Mouse (Mus musculus) heart, adult 2 months (tissue): ENCODE results near the gene 5730596B20Rik. TPM values are rescaled to one million over a fixed set of nuclear protein-coding genes. Genes with fewer than 3 reads are reported as not detected.

Experiments
- DNase-seq, 2 experiments: peaks; one replicate each; pipeline ENCODE4 v3.0.0; 2021
- H3K27ac ChIP-seq: fragments of 200-600 bp; 2 replicates; pipeline ENCODE4 v1.8.1; 2022
- H3K27me3 ChIP-seq: fragments of 200-500 bp; 2 replicates; pipeline ENCODE4 v1.6.1; 2012; ENCODE audit warnings: mild to moderate bottlenecking, low read length, inconsistent platforms, mixed read lengths; ENCODE audit not compliant: control insufficient read depth, insufficient read depth
- H3K36me3 ChIP-seq: fragments of 200-500 bp; 2 replicates; pipeline ENCODE4 v1.6.1; 2012; ENCODE audit warnings: low read length, inconsistent platforms; ENCODE audit not compliant: control insufficient read depth, insufficient read depth
- H3K4me1 ChIP-seq: fragments of 200-500 bp; 2 replicates; pipeline ENCODE4 v1.6.1; 2011; ENCODE audit warnings: low read length; ENCODE audit not compliant: control insufficient read depth, insufficient read depth
- H3K4me3 ChIP-seq: fragments of 200-600 bp; 2 replicates; pipeline ENCODE4 v1.8.1; 2022
- H3K79me2 ChIP-seq: fragments of 200-500 bp; replicated peaks from 2 replicates; pipeline ENCODE4 v1.6.1; 2012; ENCODE audit warnings: mild to moderate bottlenecking, inconsistent platforms, low read length, moderate library complexity, mixed read lengths; ENCODE audit not compliant: control insufficient read depth, insufficient read depth
- H3K9ac ChIP-seq: fragments of 200-500 bp; 2 replicates; pipeline ENCODE4 v1.6.1; 2012; ENCODE audit warnings: low read depth, mild to moderate bottlenecking, control low read depth, inconsistent platforms, low read length, mixed read lengths
- CTCF ChIP-seq: fragments of 200-600 bp; IDR thresholded peaks from 2 replicates; pipeline ENCODE4 v1.8.1; 2022; ENCODE audit warnings: antibody characterized with exemption, mild to moderate bottlenecking, moderate library complexity
- EP300 ChIP-seq: fragments of 200-500 bp; IDR thresholded peaks from 2 replicates; pipeline ENCODE4 v1.6.1; 2011; ENCODE audit warnings: low read depth, low read length, control low read depth; ENCODE audit not compliant: insufficient read depth
- POLR2A ChIP-seq: fragments of 200-500 bp; IDR thresholded peaks from 2 replicates; pipeline ENCODE4 v1.6.1; 2011; ENCODE audit warnings: mild to moderate bottlenecking, low read depth, low read length, control low read depth; ENCODE audit not compliant: insufficient read depth
- WGBS: fragments of 180-500 bp; shearing (Covaris S2); methylation state at CpG from one replicate; pipeline ENCODE4 v1.1.7; 2018; 5-methylcytosine and 5-hydroxymethylcytosine counted together
- intact Hi-C: fragments of 180-260 bp; cut with DNase I; formaldehyde crosslinking; loops from one replicate; pipeline ENCODE4 v1.15.1; 2025
- polyA plus RNA-seq: library from polyadenylated mRNA; depleted of rRNA; stranded (reverse); fragments of >200 nt; gene quantifications from 2 replicates; pipeline ENCODE4 v1.2.3, GENCODE M21; 2012
- total RNA-seq, 2 experiments: library from RNA; stranded (reverse); gene quantifications; 2 replicates each; pipeline ENCODE4 v1.2.3; 2021

Gene 5730596B20Rik
- total and polyA plus RNA-seq, 3 experiments, result not detected

GRCm38 (mm10) chr6:52189909-52190308 lies 12.6 kb downstream of the 5730596B20Rik start:
- H3K9ac ChIP-seq, result no peak overlapping the region
- TF ChIP-seq CTCF, result no peak
- no peak for TF ChIP-seq EP300
- TF ChIP-seq POLR2A, result no peak
- H3K4me1 ChIP-seq, result no peaks in the 10 kb centered on the region
- intact Hi-C loops, result loop anchor here (2.0 to 5.0 kb wide), 2 partner anchors 31 to 103 kb away; partner anchors contain the start of gene Hoxa1
- no peaks in the 10 kb centered on the region for H3K79me2 ChIP-seq
- no peak for DNase-seq
- H3K4me3 ChIP-seq, result no peak overlapping the region
- H3K36me3 ChIP-seq, result no peaks in the 10 kb centered on the region
- WGBS, result 17% methylated on average over 8 of the region's 8 CpGs
- peaks cover 20% of the 10 kb centered on the region for H3K27me3 ChIP-seq
- H3K27ac ChIP-seq, result no peak overlapping the region

GRCm38 (mm10) chr6:52190410-52190809 lies 13.1 kb downstream of the 5730596B20Rik start:
- intact Hi-C loops, result loop anchor here (2.0 to 5.0 kb wide), 2 partner anchors 32 to 103 kb away; partner anchors contain the start of gene Hoxa1
- Histone ChIP-seq H3K79me2 (no peaks in the 10 kb centered on the region), H3K36me3 (no peaks in the 10 kb centered on the region), H3K4me3 (no peak overlapping the region; the same call in 1 of the 2 replicates), H3K27ac (no peak overlapping the region; the same call in 1 of the 2 replicates), H3K27me3 (peaks cover 20% of the 10 kb centered on the region), H3K4me1 (no peaks in the 10 kb centered on the region), H3K9ac (no peak overlapping the region)
- TF ChIP-seq CTCF (no peak), EP300 (no peak), POLR2A (no peak)
- 8% methylated on average over 23 of the region's 23 CpGs for WGBS
- DNase-seq, result no peak

- no peak for TF ChIP-seq POLR2A
- DNase-seq, result no peak
- peak within 1 kb of the TSS; percentile 64 for H3K9ac ChIP-seq
- 3% methylated on average over 95 of the region's 102 CpGs for WGBS
- peak within 1 kb of the TSS; percentile 52 for H3K27ac ChIP-seq
- H3K27me3 ChIP-seq, result peaks cover 16% of the 10 kb centered on the region
- no peaks in the 10 kb centered on the region for H3K4me1 ChIP-seq
- peak within 1 kb of the TSS; percentile 55 for H3K4me3 ChIP-seq
- H3K36me3 ChIP-seq, result no peaks in the 10 kb centered on the region
- intact Hi-C loops, result loop anchor here (2.0 to 5.0 kb wide), 2 partner anchors 32 to 104 kb away; partner anchors contain the start of gene Hoxa1
- no peaks in the 10 kb centered on the region for H3K79me2 ChIP-seq
Measured at GRCm38 (mm10) chr6:52190906-52191810, 13.9 kb downstream of the 5730596B20Rik start, which contains the start of gene Hoxa4. Hoxa4 (minus strand) TSS chr6:52191753.

- intact Hi-C loops, result loop anchor here (2.0 to 5.0 kb wide), 2 partner anchors 33 to 105 kb away; partner anchors contain the start of gene Hoxa1
Measured at GRCm38 (mm10) chr6:52191860-52192550, 14.7 kb downstream of the 5730596B20Rik start.

GRCm38 (mm10) chr6:52194690-52195089 lies 17.4 kb downstream of the 5730596B20Rik start:
- Histone ChIP-seq H3K9ac (no peak overlapping the region), H3K79me2 (no peaks in the 10 kb centered on the region), H3K4me1 (no peaks in the 10 kb centered on the region), H3K27me3 (peaks cover 15% of the 10 kb centered on the region), H3K27ac (no peak overlapping the region), H3K36me3 (no peaks in the 10 kb centered on the region), H3K4me3 (no peak overlapping the region)
- no peak for DNase-seq
- TF ChIP-seq EP300 (no peak), POLR2A (no peak)
- intact Hi-C loops, result loop anchor here (5.0 kb wide), 2 partner anchors 107 to 317 kb away; no protein-coding TSS in a partner anchor
- 21% methylated on average over 10 of the region's 10 CpGs for WGBS

More at GRCm38 (mm10) chr6:52191860-52192550, 14.7 kb downstream of the 5730596B20Rik start:
- H3K4me1 ChIP-seq, result no peaks in the 10 kb centered on the region
- WGBS, result 2% methylated on average over 36 of the region's 55 CpGs
- H3K4me3 ChIP-seq, result peak overlapping the region; percentile 55
- TF ChIP-seq POLR2A, result peak; percentile 21; the same call in 1 of the 2 replicates
- no peak for TF ChIP-seq CTCF
- no peak for TF ChIP-seq EP300
- peak overlapping the region; percentile 34; the same call in 1 of the 2 replicates for H3K9ac ChIP-seq
- peak; percentile 84 to 86 for DNase-seq
- H3K27me3 ChIP-seq, result peaks cover 15% of the 10 kb centered on the region
- H3K79me2 ChIP-seq, result no peaks in the 10 kb centered on the region
- H3K27ac ChIP-seq, result peak overlapping the region; percentile 52; the same call in 1 of the 2 replicates
- H3K36me3 ChIP-seq, result no peaks in the 10 kb centered on the region
